Mouse (Mus musculus) embryonic facial prominence, embryonic 13.5 days (tissue): ENCODE measurements around the gene Zfp937. TPM values are rescaled to one million over a fixed set of nuclear protein-coding genes. Genes with fewer than 3 reads are reported as not detected.

Experiments
- polyA plus RNA-seq: library from polyadenylated mRNA; unstranded; fragments of >200 nt; fragmentation: Nextera tagmentation; extraction: Ambion mirVana; gene quantifications from 2 replicates; pipeline ENCODE4 v1.2.1, GENCODE M21; 2015

Gene Zfp937
- polyA plus RNA-seq, 1 experiment from 2014 or later: 8.5 TPM

Other genes with a start within 250 kb of the Zfp937 start
- 6.5 and 7.1 TPM in 2 replicates for gene Zfp120, start 81.4 kb upstream of the Zfp937 start, polyA plus RNA-seq
- not detected in 2 replicates for gene Gm10770, start 38.4 kb upstream of the Zfp937 start, polyA plus RNA-seq
- gene Gm14139, start 36.3 kb upstream of the Zfp937 start, polyA plus RNA-seq: not detected in 2 replicates
- gene Gm21994, start 37.5 kb downstream of the Zfp937 start, polyA plus RNA-seq: 7.6 and 7.7 TPM in 2 replicates
- gene Gm14124, start 39.4 kb downstream of the Zfp937 start, polyA plus RNA-seq: not detected in 2 replicates
- 4.0 and 6.7 TPM in 2 replicates for gene Gm10130, start 105.6 kb downstream of the Zfp937 start, polyA plus RNA-seq
- 9.8 and 10.2 TPM in 2 replicates for gene 3300002I08Rik, start 144.7 kb downstream of the Zfp937 start, polyA plus RNA-seq
- 8.2 and 8.5 TPM in 2 replicates for gene Zfp442, start 233.4 kb downstream of the Zfp937 start, polyA plus RNA-seq